Mouse (Mus musculus) kidney, embryonic 15.5 days (tissue): Measurements from ENCODE around the gene Nprl3. TPM values are rescaled to one million over a fixed set of nuclear protein-coding genes. Genes with fewer than 3 reads are reported as not detected.
A peak's percentile ranks its signal among the peaks of the same experiment; 100 is the strongest.

Experiments
- ATAC-seq: fragments of 200-750 bp; cut with Nextera tagmentation; replicated peaks from 2 replicates; pipeline ENCODE4 v1.8.0; 2017; ENCODE audit warnings: moderate TSS enrichment; ENCODE audit not compliant: low FRiP score
- H3K27ac ChIP-seq: fragments of 300-500 bp; sonication (generic); 2 replicates; pipeline ENCODE4 v1.5.1; 2015; ENCODE audit warnings: mild to moderate bottlenecking, inconsistent platforms
- H3K27me3 ChIP-seq: fragments of 300-500 bp; sonication (generic); 2 replicates; pipeline ENCODE4 v1.6.1; 2015; ENCODE audit warnings: inconsistent platforms
- H3K36me3 ChIP-seq: fragments of 300-500 bp; sonication (generic); 2 replicates; pipeline ENCODE4 v1.6.1; 2015; ENCODE audit warnings: inconsistent platforms
- H3K4me1 ChIP-seq: fragments of 300-500 bp; sonication (generic); 2 replicates; pipeline ENCODE4 v1.6.1; 2015; ENCODE audit warnings: inconsistent platforms
- H3K4me2 ChIP-seq: fragments of 300-500 bp; sonication (generic); 2 replicates; pipeline ENCODE4 v1.6.1; 2015; ENCODE audit warnings: moderate library complexity, mild to moderate bottlenecking, inconsistent platforms
- H3K4me3 ChIP-seq: fragments of 300-500 bp; sonication (generic); replicated peaks from 2 replicates; pipeline ENCODE4 v1.5.1; 2015; ENCODE audit warnings: mild to moderate bottlenecking, inconsistent platforms
- H3K9ac ChIP-seq: fragments of 300-500 bp; sonication (generic); 2 replicates; pipeline ENCODE4 v1.6.1; 2015; ENCODE audit warnings: mild to moderate bottlenecking, inconsistent platforms
- H3K9me3 ChIP-seq: fragments of 300-500 bp; sonication (generic); replicated peaks from 2 replicates; pipeline ENCODE4 v1.6.1; 2016; ENCODE audit warnings: inconsistent platforms
- WGBS: fragments of 180-500 bp; shearing (Covaris S2); methylation state at CpG from one replicate; pipeline ENCODE4 v1.1.7; 2015; ENCODE audit warnings: mixed read lengths; 5-methylcytosine and 5-hydroxymethylcytosine counted together
- polyA plus RNA-seq: library from polyadenylated mRNA; unstranded; fragments of >200 nt; fragmentation: Nextera tagmentation; extraction: Ambion mirVana; gene quantifications from 2 replicates; pipeline ENCODE4 v1.2.1, GENCODE M21; 2015

The Nprl3 gene
- polyA plus RNA-seq, 1 experiment from 2014 or later: 43.9 TPM

GRCm38 (mm10) chr11:32186031-32186430 lies 81.5 kb downstream of the Nprl3 start:
- H3K4me3 ChIP-seq: no peak overlapping the region
- H3K27me3 ChIP-seq: no peaks in the 10 kb centered on the region; the same call in 1 of the 2 replicates
- H3K9me3 ChIP-seq: no peaks in the 10 kb centered on the region
- no peak overlapping the region for H3K27ac ChIP-seq
- no peaks in the 10 kb centered on the region for H3K4me1 ChIP-seq
- 73% methylated on average over 3 of the region's 3 CpGs for WGBS
- H3K4me2 ChIP-seq: no peak overlapping the region
- no peaks in the 10 kb centered on the region for H3K36me3 ChIP-seq
- no peak overlapping the region for H3K9ac ChIP-seq
- ATAC-seq: no peak

DNA sequence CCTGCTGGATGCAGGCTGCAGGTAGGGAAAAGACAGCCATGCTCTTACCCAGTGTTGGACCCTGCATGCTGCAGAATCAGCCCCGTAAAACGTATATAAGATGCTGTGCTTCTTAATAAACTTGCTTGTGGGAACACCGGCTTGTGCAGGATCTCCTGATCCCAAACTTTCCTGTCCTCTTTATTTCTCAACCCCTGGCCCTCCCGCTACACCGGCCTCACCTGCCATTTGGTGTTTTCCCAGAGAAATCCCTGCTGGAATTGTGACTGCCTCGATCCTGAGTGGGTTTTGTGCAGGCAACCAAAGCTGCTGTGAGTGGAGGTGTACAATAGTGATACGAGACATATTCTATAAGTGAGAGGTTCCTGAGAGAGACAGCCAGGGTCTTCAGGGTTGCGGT lies 83.0 kb downstream of the Nprl3 start:
- 86% methylated on average over 8 of the region's 8 CpGs for WGBS
- ATAC-seq: no peak

DNA sequence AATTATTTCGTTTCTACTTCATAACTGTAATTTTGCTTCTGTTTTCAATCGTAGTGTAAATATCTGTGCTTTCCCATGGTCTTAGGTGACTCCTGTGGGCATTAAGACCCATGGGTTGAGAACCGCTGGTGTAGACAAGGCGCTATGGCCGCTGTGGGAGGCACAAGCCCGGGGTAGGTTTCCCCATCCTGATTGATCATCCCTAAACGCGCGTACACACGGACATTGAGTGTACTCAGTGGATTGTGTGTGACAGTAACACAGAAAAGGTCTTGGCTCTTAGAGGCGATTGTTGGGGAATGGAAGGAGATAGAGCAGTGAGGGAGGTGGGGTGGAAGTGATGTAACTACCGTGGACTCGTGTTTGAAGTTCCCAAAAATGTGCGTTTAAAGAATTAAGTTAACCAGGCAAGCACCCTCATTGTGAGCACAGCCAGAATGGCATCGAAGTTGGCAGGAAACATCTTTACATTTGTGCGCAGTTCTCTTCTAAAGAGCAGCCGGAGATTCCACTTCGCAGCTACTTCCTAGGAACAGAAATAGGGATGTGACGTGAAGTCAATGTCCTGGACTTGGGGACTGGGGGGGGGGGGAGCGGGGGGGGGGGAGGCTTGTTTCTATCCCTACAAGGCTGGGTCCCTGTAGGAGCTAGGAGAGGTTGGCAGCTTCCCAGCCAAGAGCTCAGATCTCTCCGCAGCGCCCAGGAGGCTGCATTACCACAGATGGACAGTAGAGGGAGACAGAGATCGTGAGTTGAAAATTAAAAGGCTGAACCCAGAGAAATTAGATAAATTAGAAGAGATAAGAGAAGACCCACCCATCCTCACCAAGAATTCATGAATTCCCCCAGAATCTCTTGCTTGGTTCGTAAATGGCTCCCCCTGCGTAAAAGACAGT lies 85.3 kb downstream of the Nprl3 start:
- Histone ChIP-seq H3K36me3 (no peaks in the 10 kb centered on the region), H3K9ac (no peak overlapping the region), H3K4me3 (no peak overlapping the region), H3K27me3 (no peaks in the 10 kb centered on the region; the same call in 1 of the 2 replicates), H3K9me3 (no peaks in the 10 kb centered on the region), H3K4me1 (no peaks in the 10 kb centered on the region), H3K27ac (no peak overlapping the region), H3K4me2 (no peak overlapping the region)
- WGBS: 47% methylated on average over 25 of the region's 25 CpGs
- 0 out of 2 replicates have a peak, but pooled peaks have one; percentile 29 for ATAC-seq

More for the DNA sequence above, 83.0 kb downstream of the Nprl3 start:
- Histone ChIP-seq H3K27ac (no peak overlapping the region), H3K27me3 (no peaks in the 10 kb centered on the region; the same call in 1 of the 2 replicates), H3K4me3 (no peak overlapping the region), H3K4me2 (no peak overlapping the region), H3K9me3 (no peaks in the 10 kb centered on the region), H3K36me3 (no peaks in the 10 kb centered on the region), H3K9ac (no peak overlapping the region), H3K4me1 (no peaks in the 10 kb centered on the region)

DNA sequence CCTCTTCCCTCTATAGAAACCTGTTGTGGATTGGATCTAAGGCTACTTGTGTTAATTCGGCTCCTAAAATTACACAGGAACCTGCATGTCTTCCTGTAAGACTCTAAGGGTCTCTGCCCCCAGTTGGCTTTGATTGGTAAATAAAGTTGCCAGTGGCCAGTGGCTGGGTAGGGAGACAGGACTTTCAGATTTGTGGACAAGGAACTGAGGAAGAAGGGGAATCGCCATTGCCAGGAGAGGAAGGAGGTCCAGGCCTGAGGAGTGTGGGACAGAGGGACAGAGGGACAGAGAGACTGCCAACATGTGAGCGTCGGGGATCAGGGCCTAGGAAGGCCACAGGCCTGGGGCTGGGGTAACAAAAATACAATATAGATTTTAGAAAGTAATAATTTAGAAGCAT lies 86.3 kb downstream of the Nprl3 start:
- Histone ChIP-seq H3K4me1 (no peaks in the 10 kb centered on the region), H3K9me3 (no peaks in the 10 kb centered on the region), H3K4me3 (no peak overlapping the region), H3K36me3 (no peaks in the 10 kb centered on the region), H3K27ac (no peak overlapping the region), H3K27me3 (no peaks in the 10 kb centered on the region; the same call in 1 of the 2 replicates), H3K4me2 (no peak overlapping the region), H3K9ac (no peak overlapping the region)
- ATAC-seq: no peak
- WGBS: 83% methylated on average over 4 of the region's 4 CpGs

DNA sequence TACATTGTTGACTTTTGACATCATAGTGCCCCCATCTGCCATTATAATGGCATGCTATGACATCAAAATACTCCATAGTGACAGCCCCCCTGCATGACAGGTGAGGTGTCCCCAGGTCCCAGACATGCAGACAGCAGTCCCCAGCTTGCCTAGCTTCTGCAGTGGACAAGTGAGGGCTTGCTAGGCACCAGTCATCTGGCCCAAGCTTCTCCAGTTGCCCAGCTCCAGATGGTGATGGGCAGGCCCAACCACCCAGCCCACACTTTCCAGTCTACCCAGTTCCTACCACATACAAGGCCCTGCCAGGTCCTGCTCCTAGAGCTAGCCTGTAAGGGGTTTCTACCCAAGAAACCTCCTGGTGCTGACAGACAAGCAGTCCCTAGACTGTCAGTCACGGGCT lies 89.0 kb downstream of the Nprl3 start:
- H3K36me3 ChIP-seq: no peaks in the 10 kb centered on the region

More for the DNA sequence above, 89.0 kb downstream of the Nprl3 start:
- H3K27me3 ChIP-seq: no peaks in the 10 kb centered on the region; the same call in 1 of the 2 replicates
- H3K4me2 ChIP-seq: no peak overlapping the region
- H3K4me3 ChIP-seq: no peak overlapping the region
- ATAC-seq: no peak
- 86% methylated on average over 1 of the region's 1 CpGs for WGBS
- no peaks in the 10 kb centered on the region for H3K9me3 ChIP-seq
- no peaks in the 10 kb centered on the region for H3K4me1 ChIP-seq
- no peak overlapping the region for H3K9ac ChIP-seq
- H3K27ac ChIP-seq: no peak overlapping the region

Other genes starting within 250 kb of the Nprl3 start
- not detected in 2 replicates for gene Il9r, start 67.4 kb downstream of the Nprl3 start, polyA plus RNA-seq
- gene Snrnp25, start 62.3 kb downstream of the Nprl3 start, polyA plus RNA-seq: 59.6 and 60.9 TPM in 2 replicates
- gene Rhbdf1, start 45.4 kb downstream of the Nprl3 start, polyA plus RNA-seq: 48.7 and 55.4 TPM in 2 replicates
- gene Mpg, start 41.2 kb downstream of the Nprl3 start, polyA plus RNA-seq: 33.5 and 36.1 TPM in 2 replicates
- 36.6 and 65.3 TPM in 2 replicates for gene Hba-x, start 8.7 kb upstream of the Nprl3 start, polyA plus RNA-seq
- gene Hba-a1, start 15.8 kb upstream of the Nprl3 start, polyA plus RNA-seq: 4,301 and 5,259 TPM in 2 replicates
- gene Hbq1b, start 19.3 kb upstream of the Nprl3 start, polyA plus RNA-seq: 2.3 and 2.5 TPM in 2 replicates
- gene Hba-a2, start 28.8 kb upstream of the Nprl3 start, polyA plus RNA-seq: 11,555 and 13,702 TPM in 2 replicates
- 0.53 and 0.80 TPM in 2 replicates for gene Hbq1a, start 32.4 kb upstream of the Nprl3 start, polyA plus RNA-seq
- gene Sh3pxd2b, start 80.1 kb upstream of the Nprl3 start, polyA plus RNA-seq: 18.2 and 21.8 TPM in 2 replicates
- gene Ubtd2, start 187.7 kb upstream of the Nprl3 start, polyA plus RNA-seq: 45.1 and 46.1 TPM in 2 replicates